Mouse (Mus musculus) NIH3T3 (cell line): ENCODE measurements around the gene Lyrm9.

Experiments used
- DNase-seq: peaks from one replicate; pipeline ENCODE4 v3.0.0-alpha.2; 2012; ENCODE audit warnings: low read depth

The Lyrm9 gene

DNA sequence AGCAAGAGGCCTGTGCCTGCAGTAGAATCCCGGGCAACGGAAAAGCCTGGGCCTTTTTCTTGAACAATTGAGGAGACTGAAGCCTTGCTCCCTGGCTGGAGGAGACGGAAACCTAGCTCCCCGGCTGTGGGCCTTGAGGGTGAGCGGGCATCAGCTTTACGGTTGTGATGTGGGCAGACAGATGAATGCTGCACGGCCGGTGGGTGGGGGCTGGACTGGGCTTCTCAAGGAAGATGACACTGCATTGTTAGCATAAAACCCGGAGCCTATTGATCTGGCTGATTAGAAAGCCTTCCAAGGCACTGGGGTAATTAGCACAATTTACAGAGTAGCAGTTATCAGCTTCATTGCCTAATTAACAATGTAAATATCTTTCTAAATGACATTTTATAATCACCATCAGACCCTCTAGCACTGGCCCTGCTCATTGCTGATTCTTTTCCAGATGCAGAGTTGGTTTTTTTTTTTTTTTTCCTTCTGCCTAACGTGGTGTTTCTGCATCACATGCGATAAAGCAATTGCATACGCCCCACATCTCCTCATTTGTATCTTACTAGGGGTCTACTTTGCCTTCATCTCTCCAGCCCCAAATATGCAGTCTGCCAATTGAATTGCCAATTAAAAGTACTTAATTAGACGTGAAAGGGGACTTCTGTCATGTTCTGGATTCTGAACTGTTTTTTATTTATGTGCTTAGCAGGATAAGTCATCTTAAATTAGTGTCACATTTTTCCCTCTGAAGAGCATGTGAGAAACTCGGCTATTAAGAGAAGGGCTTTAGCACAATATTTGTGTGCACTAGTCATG lies 10.2 kb upstream of the Lyrm9 start:
- no peak for DNase-seq

DNA sequence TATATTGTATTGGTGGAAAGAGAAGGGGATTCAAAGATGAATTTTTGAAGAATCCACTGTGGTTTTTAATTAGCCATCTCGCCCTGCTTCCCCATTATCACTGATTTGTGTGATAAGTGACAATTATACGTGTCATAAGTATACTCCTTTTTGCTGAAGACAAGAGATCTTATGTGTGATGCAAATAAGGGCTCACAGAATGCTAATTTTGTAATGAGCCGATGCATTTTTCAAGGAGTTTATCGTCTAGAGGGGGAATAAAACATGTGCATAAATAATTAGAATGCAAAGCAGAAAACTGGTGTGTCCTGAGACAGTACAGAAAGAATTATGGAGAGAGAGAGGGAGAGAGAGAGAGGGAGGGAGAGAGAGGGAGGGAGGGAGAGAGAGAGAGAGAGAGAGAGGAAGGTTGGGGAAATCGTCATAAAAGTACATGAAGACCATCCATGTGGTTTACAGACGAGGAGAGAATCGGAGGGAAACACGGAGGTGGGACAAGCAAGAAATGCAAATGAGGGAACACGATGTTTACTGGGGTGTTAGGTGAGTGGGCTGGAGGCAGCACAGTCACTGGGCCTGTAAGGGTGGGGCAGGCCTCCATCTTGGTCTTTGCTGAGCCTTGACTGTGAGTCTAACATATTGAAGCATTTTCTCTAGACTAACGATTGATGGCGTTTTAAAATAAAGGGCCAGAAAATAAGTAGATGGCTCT lies 8.9 kb upstream of the Lyrm9 start:
- no peak for DNase-seq

GRCm38 (mm10) chr11:78820337-78821000 lies 5.9 kb upstream of the Lyrm9 start:
- DNase-seq: no peak

GRCm38 (mm10) chr11:78822792-78823498 lies 3.4 kb upstream of the Lyrm9 start:
- peak; percentile 79 for DNase-seq

GRCm38 (mm10) chr11:78827546-78827945 lies 1.2 kb downstream of the Lyrm9 start:
- no peak for DNase-seq

DNA sequence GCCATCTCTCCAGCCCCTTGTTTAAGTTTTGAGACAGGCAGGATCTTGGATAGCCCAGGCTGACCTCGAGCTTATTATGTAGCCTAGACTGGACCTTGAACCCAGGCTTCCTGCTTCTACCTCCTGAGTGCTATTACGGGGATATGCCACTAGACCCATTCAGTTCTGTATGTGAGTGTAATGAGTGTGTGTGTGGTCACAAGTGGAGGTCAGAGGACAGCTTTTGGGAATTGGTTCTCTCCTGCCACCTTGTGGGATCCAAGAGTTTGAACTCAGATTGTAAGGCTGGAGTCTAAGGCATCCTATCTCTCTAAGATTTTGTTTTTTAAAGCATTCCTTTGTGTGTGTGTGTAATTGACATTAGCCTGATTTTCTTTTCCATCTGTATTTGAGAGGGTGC lies 2.0 kb downstream of the Lyrm9 start:
- DNase-seq: peak; percentile 74

DNA sequence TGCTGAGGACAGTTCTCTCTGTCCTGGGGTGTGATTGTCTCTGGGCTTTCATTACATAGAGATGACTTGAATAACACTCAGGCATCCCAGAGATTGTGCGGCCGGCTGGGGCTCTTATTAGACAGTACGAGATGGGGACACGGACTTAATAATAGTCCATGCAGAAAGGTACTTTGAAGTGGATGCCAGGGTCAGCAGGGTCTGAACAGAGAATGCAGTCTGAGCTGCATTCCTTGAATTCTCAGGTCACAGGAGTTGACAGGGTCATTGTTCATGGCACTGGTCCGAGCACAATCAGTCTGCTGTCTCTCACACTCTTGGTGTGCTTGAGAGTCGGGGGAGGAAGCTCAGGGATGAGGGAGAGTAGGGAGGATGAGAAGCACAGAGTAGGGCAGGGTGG lies 3.0 kb downstream of the Lyrm9 start:
- no peak for DNase-seq

GRCm38 (mm10) chr11:78830180-78830579 lies 3.8 kb downstream of the Lyrm9 start:
- no peak for DNase-seq

GRCm38 (mm10) chr11:78831716-78832115 lies 5.3 kb downstream of the Lyrm9 start:
- peak; percentile 69 for DNase-seq

- DNase-seq: no peak
Observed at GRCm38 (mm10) chr11:78832117-78832726, 5.8 kb downstream of the Lyrm9 start.

DNA sequence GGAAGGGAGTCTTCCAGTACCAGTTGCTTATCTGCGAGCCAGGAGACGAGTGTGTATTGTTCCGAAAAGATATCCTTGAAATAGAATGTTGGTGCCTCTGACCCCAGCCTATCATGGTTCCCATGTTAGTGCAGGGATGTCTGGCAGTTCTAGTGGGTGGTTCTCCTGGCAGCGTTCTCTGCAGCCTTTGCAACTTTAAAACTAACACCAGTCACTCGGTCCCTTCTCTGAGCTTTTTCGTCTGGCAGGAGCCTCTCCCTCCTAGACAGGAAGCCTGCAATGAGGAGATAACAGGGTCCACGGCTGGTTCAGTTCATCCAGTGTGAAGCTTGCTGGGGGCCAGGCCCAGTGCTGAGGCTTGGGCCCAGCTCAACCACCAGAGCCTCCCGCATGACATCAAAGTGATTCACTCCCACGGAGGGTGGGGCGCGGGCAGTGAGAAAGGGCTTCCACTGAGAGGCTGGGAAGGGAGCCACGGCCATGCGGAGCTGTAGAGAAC lies 6.5 kb downstream of the Lyrm9 start:
- DNase-seq: peak; percentile 72

GRCm38 (mm10) chr11:78836486-78836885 lies 10.1 kb downstream of the Lyrm9 start:
- DNase-seq: no peak

DNA sequence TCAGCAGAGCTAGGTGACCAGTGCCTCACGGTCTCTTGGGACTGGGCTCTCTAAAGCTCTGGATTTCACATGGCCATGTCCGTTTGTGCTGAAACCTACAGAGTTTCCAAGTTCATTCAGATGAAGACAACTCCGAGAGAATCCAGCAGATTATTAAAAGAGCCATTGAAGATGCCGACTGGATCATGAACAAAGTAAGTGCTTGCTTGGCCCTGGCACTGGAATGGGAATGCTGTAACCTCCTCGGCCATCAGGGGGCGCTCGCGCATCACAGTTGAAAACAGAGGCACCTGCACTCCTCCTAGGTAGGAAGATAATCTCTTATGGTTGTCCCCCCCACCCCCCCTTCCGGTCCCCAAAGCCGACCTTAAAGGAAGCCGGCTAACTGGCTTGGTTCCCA lies 11.6 kb downstream of the Lyrm9 start:
- DNase-seq: peak; percentile 70

DNA sequence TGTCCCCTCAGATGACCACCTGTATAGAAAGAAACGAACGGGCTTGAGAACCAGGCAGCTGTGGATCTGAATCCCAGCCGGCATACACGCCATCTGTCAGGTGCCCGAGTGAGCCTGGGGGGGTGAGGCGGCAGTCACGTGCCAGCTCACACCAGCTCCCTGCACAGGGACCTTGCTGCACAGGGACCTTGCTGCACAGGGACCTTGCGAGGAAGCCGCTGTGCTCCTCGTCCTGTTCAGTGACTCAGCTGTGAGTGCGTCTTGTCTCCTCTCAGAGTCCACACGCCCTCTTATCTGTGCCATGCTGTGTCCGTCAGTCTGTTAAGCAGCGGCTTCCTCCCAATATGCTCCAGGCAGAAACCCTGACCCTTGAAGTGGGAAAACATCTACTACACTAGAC lies 13.1 kb downstream of the Lyrm9 start:
- DNase-seq: no peak

GRCm38 (mm10) chr11:78840141-78840540 lies 13.8 kb downstream of the Lyrm9 start:
- DNase-seq: no peak

GRCm38 (mm10) chr11:78841987-78842386 lies 15.6 kb downstream of the Lyrm9 start:
- DNase-seq: no peak

DNA sequence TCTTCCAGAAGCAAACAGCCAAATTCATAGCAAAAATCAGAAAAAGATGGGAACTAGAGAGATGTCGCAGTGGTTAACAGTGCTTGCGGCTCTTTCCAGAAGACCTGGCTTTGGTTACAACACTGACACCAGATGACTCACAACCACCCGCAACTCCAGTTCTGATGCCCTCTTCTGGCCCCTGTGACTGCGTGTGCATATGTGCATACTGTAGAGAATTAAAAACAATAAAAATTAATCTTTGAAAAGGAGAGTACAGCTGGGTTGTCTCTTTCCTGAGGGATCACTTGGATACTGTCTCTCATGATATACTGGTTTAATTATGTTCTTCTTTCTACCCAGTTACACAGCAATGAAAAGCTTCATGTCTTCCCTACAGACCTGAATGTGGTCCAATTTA lies 20.2 kb downstream of the Lyrm9 start:
- DNase-seq: peak; percentile 56

DNA sequence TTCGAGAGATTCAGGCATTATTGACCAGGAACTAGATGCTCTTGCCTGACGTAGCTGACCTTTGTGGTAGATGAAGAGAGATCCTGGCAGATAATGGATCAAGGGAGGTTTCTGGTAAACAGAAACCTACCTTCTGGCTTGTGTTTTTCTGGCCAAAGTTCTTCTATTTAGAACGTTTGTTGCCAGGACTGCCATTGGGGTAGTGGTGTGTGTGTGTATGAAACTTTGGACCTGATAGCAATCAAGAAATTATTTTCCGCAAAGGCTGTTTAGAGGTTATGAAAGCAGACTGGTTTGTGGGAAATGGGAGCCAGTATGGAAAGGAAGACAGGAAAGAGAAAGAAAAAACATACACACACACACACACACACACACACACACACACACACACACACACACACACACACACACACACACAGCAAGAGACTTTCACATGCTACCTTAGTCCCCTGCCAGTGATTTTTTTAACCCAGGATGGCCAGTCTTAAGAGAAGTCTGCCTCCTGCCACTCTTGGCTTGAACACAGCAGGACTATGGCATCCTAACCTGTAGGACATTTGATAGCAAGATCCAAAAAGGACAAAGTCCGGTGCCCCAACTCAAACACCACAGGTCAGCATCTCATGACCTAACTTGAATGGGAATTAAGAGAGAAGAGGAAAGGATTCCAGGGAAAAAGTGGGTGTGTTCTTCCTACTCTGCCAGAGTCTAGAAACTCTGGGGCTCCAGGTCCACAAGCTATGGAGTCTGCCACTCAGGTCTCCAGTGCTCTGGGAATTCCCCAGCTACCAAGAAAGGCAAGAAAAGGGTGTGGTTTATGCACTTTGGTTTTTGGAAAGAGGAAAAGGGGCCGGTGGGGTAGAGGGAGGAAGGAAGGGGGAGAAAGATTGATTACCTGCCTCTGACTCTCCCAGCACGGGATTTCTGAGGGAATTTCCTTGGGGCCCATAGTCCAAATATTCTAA lies 21.8 kb downstream of the Lyrm9 start:
- DNase-seq: no peak

GRCm38 (mm10) chr11:78849859-78850258 lies 23.5 kb downstream of the Lyrm9 start:
- DNase-seq: no peak

GRCm38 (mm10) chr11:78851216-78851870 lies 25.0 kb downstream of the Lyrm9 start:
- DNase-seq: no peak
